Mouse (Mus musculus): ENCODE results near the gene Dhx33.

DNA sequence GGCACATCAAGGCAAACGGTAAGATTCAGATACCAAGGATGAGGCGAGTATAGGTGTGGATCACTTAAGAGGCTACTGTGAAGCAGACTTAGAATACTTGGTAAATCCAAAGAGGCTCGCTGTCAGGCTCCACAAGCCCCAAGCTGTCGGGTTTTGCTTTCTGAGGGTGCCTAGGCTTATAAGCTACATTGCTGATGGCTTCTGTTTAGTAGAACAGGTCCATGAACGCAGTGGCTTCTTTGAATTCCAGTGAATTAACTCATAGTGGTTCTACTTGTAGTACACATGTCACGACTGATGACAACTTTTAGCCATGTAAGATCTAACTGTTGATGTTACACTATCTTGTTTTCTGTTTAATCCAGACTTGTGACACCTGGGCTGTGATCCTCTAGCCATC is 26.9 kb downstream of the Dhx33 start:
- TF ChIP-seq CTCF (IDR thresholded peaks at IDR 0.05; ENCODE audit: low read depth) (no peak), EP300 (IDR thresholded peaks at IDR 0.05; ENCODE audit: low read depth) (no peak)
